Comparison of ENCODE assay signal across 9 mouse cellular contexts in genomic region chr10:82777886-82778285, GRCm38 (mm10). TPM values are rescaled to one million over a fixed set of nuclear protein-coding genes. Genes with fewer than 3 reads are reported as not detected.
DNase-seq lines count a peak whose midpoint lies in the region; ATAC-seq lines count a peak whose summit lies in the region.
"Had no signal": no experiment of that assay in that cellular context is flagged by ENCODE, and none has a peak within 500 bp of the region (broad histone marks: within the 10 kb centered on the region; RNA-seq: fewer than 3 reads in every experiment).

No protein-coding gene starts in this region.

- H3K9ac ChIP-seq in liver, embryonic 15.5 days, result no peak overlapping the region
- H3K9ac ChIP-seq: limb, embryonic 15.5 days had no signal

- 0 out of 2 replicates have a peak, but pooled peaks have one; percentile 5 for ATAC-seq in granulocyte monocyte progenitor cell, adult 5-6 weeks (replicated peaks; ENCODE audit: poor library complexity, severe bottlenecking)
- ATAC-seq in liver, embryonic 15.5 days (ENCODE audit: insufficient read depth), result no peak

- peak overlapping the region; percentile 22; the same call in 1 of the 2 replicates for H3K27ac ChIP-seq in liver, embryonic 15.5 days (replicated peaks)
- H3K27ac ChIP-seq: limb, embryonic 15.5 days had no signal

- WGBS in liver, embryonic 15.5 days (ENCODE audit: insufficient replicate concordance), result 38% methylated on average over 13 of the region's 13 CpGs

- H3K4me3 ChIP-seq in liver, embryonic 15.5 days (replicated peaks), result no peak overlapping the region
- H3K4me3 ChIP-seq: limb, embryonic 15.5 days had no signal

- H3K4me2 ChIP-seq in liver, embryonic 15.5 days, result peak overlapping the region; percentile 9; the same call in 1 of the 2 replicates
- H3K4me2 ChIP-seq: limb, embryonic 15.5 days had no signal

- no peaks in the 10 kb centered on the region for H3K36me3 ChIP-seq in liver, embryonic 15.5 days (replicated peaks)
- H3K36me3 ChIP-seq: limb, embryonic 15.5 days had no signal

- H3K4me1 ChIP-seq in liver, embryonic 15.5 days (replicated peaks), result peaks cover 46% of the 10 kb centered on the region

- no peaks in the 10 kb centered on the region for H3K9me3 ChIP-seq in liver, embryonic 15.5 days (replicated peaks)
- H3K9me3 ChIP-seq: limb, embryonic 15.5 days had no signal

- peak; percentile 81 for DNase-seq in gastrocnemius, adult 18-20 months (ENCODE audit: low spot score)
- DNase-seq in gastrocnemius, postnatal 4 days (ENCODE audit: low spot score in 2 of 2), result no peak
- DNase-seq in ES-CJ7 (ENCODE audit: low read depth, low spot score), result peak; percentile 78
- DNase-seq in layer of hippocampus, postnatal 10 days (ENCODE audit: low spot score in 2 of 2), result no peak
- no peak for DNase-seq in ovary, postnatal 14 days (ENCODE audit: low spot score)
- no peak for DNase-seq in urinary bladder, adult 18-20 months (ENCODE audit: low spot score in 2 of 2)

- H3K27me3 ChIP-seq in liver, embryonic 15.5 days, result no peaks in the 10 kb centered on the region
- H3K27me3 ChIP-seq: limb, embryonic 15.5 days had no signal

RNA-seq across cellular contexts. Expression of gene Nfyb, which starts 13.9 kb away (rescaled TPM):
- 10 to 100 TPM; 34.2 to 37.9 TPM for total RNA-seq in gastrocnemius, adult 18-20 months (2021)
- total RNA-seq in gastrocnemius, postnatal 4 days (2021), result 10 to 100 TPM; 28.6 to 31.6 TPM
- total RNA-seq in granulocyte monocyte progenitor cell, adult 5-6 weeks (2014; fragmentation: Nextera tagmentation), result 27.2 and 41.6 TPM in 2 replicates
- total RNA-seq in granulocyte monocyte progenitor cell, adult 5-6 weeks (2017), result 68.1 and 75.2 TPM in 2 replicates
- 33.1 and 33.2 TPM in 2 replicates for polyA plus RNA-seq in liver, embryonic 15.5 days (2015; fragmentation: Nextera tagmentation; extraction: Ambion mirVana)
- total RNA-seq in layer of hippocampus, postnatal 10 days (2021), result 10 to 100 TPM; 64.2 to 68.3 TPM

RNA-seq across cellular contexts. Expression of gene Txnrd1, which starts 55.9 kb away (rescaled TPM):
- total RNA-seq in gastrocnemius, adult 18-20 months (2021), result 10 to 100 TPM; 52.6 to 65.1 TPM
- 10 to 100 TPM; 42.2 to 43.2 TPM for total RNA-seq in gastrocnemius, postnatal 4 days (2021)
- 59.2 and 69.7 TPM in 2 replicates for total RNA-seq in granulocyte monocyte progenitor cell, adult 5-6 weeks (2014; fragmentation: Nextera tagmentation)
- 85.1 and 91.5 TPM in 2 replicates for total RNA-seq in granulocyte monocyte progenitor cell, adult 5-6 weeks (2017)
- 48.0 and 49.0 TPM in 2 replicates for polyA plus RNA-seq in liver, embryonic 15.5 days (2015; fragmentation: Nextera tagmentation; extraction: Ambion mirVana)
- total RNA-seq in layer of hippocampus, postnatal 10 days (2021), result 10 to 100 TPM; 74.1 to 77.4 TPM

Comparison
In these comparisons a context has a peak if more than half of its experiments do, and no peak if none do; other contexts are left out.
1. DNase-seq: peak in gastrocnemius, adult 18-20 months (single experiment) and ES-CJ7 (single experiment); none in gastrocnemius, postnatal 4 days (0 of 2), layer of hippocampus, postnatal 10 days (0 of 2), ovary, postnatal 14 days (single experiment) and urinary bladder, adult 18-20 months (0 of 2).